Mouse (Mus musculus) layer of hippocampus, postnatal 10 days (tissue): ENCODE data around the gene Nccrp1. TPM values are rescaled to one million over a fixed set of nuclear protein-coding genes. Genes with fewer than 3 reads are reported as not detected.
"Not testable (repeated sequence)": the region's sequence is repeated elsewhere in the genome, so short reads cannot be mapped to it uniquely, and the experiment has no call there.

ENCODE experiments used
- DNase-seq, 2 experiments: peaks; one replicate each; pipeline ENCODE4 v3.0.0; 2021; ENCODE audit warnings: low spot score in 2 of 2
- total RNA-seq, 2 experiments: library from RNA; stranded (reverse); gene quantifications; 2 replicates each; pipeline ENCODE4 v1.2.3; 2021

Gene Nccrp1
- total RNA-seq, 2 experiments from 2014 or later: 0.42 to 0.46 TPM

DNA sequence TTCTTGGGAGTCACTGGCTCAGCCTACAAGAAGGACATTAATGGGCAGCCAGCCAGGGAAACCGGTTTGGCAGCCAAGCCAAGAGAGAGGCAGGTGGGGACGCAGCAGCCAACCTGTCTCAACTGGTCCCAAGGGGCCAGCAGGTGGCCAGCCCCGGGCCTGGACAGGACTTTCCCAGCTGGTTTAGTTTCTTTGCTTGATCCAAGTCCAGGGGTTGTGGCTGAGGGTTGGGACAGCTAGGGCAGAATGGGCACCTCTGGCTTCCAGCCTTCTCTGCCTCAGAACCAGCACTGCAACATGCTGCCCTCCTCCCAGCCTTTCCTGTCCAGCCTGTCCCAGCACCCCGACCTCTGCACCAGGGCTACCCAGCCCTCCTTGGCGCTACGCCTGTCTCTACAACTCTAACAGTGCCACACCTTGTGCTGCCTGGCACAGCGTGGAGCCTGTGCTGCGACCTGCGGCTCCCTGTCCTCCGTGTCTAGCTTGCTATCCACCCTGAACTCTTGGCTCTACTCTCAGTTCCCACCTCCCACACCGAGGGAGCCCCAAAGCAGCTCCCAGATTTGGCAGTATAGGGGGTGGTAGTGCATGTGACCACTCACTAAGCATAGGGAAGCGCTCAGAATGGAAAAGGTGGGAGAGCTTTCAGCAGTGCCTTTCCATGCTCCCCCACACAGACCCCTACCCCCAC is 23.4 kb upstream of the Nccrp1 start:
- no peak for DNase-seq

GRCm38 (mm10) chr7:28568253-28568652 is 21.2 kb upstream of the Nccrp1 start:
- peak; percentile 73 to 78 for DNase-seq

DNA sequence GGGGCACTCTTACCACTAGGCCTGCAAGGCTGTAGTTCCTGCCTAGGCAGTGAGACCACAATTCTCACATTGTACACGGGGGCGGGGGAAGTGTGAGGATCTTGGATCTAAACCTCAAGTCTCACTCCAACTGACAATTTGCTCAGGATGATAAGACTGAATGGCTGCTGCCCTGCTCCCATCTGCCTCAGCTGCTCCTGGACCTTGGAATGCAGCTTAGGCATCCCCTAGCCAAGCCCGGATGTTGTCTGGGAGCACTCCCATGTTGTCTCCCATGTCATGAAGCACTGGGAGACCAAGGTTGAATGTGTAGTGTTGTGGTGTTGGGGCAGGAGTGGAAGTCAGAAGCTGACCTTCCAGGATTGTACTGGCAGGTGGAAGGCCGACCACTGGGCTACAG is 20.5 kb upstream of the Nccrp1 start:
- no peak for DNase-seq

- no peak for DNase-seq
Measured at GRCm38 (mm10) chr7:28565407-28565806, 18.4 kb upstream of the Nccrp1 start.

- DNase-seq: no peak
Measured at GRCm38 (mm10) chr7:28562951-28563350, 15.9 kb upstream of the Nccrp1 start.

DNA sequence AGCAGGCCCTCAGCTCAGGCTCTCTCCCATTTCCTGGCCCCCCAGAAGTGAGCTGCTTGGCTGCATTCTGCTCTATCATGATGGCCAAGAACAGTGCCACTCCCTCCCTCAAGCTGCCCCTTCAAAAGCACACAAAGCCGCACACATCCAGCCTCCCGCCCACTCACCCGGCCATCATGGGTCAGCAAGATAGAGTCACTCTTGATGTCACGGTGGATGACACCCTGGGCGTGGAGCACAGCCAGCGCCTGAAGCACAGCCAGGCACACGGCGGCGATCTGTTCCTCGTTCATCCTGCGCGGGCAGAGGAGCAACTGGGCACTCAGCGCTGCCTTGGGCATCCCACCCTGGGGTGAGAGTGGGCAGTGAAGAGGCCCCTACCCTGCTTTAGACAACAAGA is 15.3 kb upstream of the Nccrp1 start:
- DNase-seq: no peak

- no peak for DNase-seq
Measured at GRCm38 (mm10) chr7:28561967-28562366, 14.9 kb upstream of the Nccrp1 start.

GRCm38 (mm10) chr7:28560856-28561255 is 13.8 kb upstream of the Nccrp1 start:
- peak in 1 of 2 experiments; percentile 23 for DNase-seq

- peak in 1 of 2 experiments; percentile 20 for DNase-seq
Measured at GRCm38 (mm10) chr7:28558486-28558885, 11.4 kb upstream of the Nccrp1 start.

- peak in 1 of 2 experiments; percentile 26 for DNase-seq
Measured at GRCm38 (mm10) chr7:28557708-28558107, 10.7 kb upstream of the Nccrp1 start.

DNA sequence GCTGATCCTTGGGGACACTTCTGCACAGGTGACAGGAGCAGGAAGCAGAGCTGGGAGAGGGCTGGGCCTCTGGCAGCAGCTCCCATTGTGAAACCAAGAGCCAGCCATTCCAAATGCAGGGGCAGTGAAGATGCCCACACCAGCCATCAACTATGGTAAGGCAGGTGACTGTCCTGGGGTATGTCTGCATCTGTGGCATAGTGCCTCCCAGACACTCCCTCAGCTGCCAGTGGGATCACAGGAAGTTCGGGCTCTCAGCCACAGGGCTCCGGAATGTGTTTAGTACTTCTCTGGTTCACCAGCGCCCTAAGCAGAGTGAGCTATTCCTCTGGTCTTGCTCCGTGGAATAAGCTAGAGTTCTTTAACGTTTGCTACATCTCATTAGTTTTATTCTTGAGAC is 10.0 kb upstream of the Nccrp1 start:
- DNase-seq: no peak

DNA sequence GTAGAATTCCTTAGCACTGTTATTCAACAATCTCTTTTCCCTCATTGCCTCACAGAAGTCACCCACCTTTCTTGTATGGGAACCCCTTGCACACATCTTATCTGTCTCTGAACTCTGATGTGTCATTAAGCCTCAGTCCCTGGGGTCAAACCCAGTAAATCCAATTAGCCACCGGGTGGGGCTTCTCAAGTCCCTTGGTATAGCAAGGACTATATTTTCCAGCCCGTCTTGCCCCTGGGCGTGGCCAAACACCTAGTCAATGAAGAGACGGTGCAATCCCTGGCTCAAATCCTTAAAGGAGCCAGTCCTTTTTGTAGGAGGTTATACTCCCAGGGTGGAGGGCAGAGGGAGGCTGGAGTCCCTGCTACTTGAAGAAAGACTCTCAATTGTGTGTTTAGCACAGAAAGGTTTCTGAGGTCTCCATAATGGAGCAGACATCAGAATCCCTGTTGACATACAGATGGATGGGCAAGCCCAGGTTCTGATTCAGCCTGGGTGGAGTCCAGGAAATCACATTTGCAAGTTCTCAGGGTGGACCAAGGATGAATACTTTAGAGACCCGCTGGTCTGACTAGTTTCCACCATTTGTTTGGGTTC is 9.0 kb upstream of the Nccrp1 start:
- DNase-seq: no peak

DNA sequence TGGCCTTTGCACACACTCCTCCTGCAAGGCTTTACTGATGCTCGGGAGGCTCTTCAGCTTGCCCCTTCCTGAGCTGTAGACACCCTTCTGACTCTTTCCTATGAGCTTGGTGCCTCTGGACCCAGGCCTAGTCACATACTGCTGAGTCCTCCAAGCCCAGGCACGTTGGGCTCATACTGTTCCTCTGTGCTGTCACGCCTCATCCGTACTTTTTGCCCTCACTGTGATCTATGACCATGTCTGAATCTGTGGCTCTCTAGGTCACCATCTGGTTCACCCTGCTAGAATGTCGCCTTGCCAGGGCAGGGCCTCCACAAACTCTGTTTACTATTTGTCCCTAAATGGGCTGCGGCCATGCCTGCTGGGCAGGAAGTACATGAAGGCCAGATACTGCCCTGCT is 6.0 kb upstream of the Nccrp1 start:
- no peak for DNase-seq

DNA sequence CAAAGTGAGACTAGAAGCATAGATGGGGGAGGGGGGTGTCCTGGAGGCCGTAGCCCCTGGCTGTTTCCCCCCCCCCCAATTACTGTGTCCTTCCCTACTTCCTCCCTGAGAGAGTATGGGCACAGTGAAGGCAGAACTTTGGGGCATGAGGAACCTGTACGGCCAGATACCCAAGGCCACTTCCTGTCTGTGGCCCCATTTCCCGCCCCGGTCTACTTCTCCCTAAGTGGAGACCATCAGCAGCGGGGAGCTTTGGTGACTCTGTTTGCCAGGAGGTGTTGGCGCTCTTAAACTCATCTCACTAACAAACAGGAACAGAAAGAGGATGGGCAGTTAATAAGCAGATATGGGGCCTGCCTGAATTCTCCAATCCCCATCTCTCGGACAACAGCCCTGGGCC is 574 bp upstream of the Nccrp1 start:
- DNase-seq: peak in 1 of 2 experiments; percentile 11

DNA sequence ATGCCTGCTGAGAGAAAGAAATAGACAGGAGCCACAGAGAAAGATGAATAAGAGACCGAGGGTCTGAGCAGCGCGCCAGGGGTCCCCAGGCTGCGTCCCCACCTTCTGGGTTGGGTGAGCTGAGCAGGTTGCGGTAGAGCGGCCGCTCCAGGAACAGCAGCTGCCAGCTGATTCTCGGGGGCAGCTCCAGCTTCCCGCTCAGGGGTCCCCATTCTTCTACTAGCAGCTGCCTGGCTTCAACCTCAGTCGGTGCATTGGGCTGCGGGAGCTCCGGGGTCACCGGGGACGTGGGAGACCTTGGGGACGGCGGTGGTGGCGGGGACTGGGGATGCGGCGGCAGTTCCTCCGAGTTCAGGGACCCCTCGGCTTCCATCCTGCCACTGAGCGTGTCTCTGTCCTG is 405 bp downstream of the Nccrp1 start:
- no peak for DNase-seq

GRCm38 (mm10) chr7:28545891-28546210 is 1.2 kb downstream of the Nccrp1 start:
- no peak for DNase-seq

GRCm38 (mm10) chr7:28545048-28545890 is 1.8 kb downstream of the Nccrp1 start:
- no peak for DNase-seq

DNA sequence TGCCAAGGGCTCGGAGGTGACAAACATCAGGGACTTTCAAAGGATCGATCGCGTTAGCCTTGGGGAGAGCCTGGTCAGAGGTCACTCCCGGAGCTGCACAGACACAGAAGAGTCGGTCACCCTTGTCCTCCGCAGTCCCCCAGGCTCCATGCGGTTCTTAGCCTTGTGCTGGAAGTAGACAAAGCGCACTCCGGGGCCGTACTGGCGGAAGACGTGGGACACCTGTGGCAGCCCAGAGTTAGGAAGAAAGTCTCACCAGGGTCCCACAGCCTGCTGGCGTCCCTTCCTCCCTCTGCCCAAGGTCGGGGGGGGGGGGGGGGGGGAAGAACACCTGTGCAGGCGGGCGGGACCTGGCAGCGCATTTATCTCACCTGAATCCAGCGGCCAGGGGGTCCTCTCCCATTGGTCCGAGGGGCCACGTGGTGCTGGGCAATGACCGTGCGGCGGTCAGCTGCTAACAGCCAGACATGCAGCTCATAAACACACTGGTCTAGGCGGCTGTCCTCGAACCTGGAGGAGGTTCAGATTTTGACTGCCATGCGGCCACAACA is 2.9 kb downstream of the Nccrp1 start:
- DNase-seq: no peak

GRCm38 (mm10) chr7:28540526-28540925 is 6.5 kb downstream of the Nccrp1 start, which contains the start of gene Sycn:
Gene Sycn (plus strand): TSS chr7:28540885.
- no peak for DNase-seq

GRCm38 (mm10) chr7:28538886-28539285 is 8.2 kb downstream of the Nccrp1 start:
- not testable (repeated sequence) for DNase-seq

- no peak for DNase-seq
Measured at GRCm38 (mm10) chr7:28532005-28532404, 15.0 kb downstream of the Nccrp1 start.
